Comparison of ENCODE assay signal across 8 mouse cellular contexts in the genomic region with DNA sequence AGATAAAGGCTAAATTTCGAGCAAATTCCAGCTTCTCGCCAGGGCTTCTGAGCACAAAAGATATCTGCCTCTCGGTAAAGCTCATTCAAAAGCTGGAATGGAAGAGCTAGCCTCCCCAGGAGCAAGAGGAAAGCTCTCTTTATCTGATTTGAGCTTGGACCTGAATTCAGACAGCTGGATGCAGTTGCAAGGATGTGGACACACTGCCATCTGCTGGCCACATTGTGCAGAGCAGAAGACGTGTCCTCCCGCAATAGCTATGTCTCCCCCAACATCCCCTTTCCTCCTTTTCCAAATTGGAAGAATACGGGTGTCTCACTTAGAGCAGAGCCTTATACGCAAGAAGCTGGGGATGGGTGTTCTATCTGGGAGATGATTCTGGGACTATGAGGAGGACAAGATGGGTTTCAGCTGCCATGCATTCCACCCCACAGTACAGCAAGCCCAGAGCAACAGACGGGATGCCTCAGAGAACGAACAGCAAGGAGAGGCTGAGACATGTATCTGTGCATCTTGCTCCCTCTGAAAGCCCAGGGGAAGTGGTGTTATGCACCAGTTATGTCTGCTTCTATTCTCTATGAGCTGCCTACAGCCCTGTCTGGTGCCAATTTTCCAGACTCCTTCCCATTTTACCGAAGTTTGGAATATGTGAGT. TPM values are rescaled to one million over a fixed set of nuclear protein-coding genes. Genes with fewer than 3 reads are reported as not detected.
A peak's percentile ranks its signal among the peaks of the same experiment; 100 is the strongest.
DNase-seq lines count a peak whose midpoint lies in the region; ATAC-seq and TF ChIP-seq lines count a peak whose summit lies in the region.

No protein-coding gene starts in this region.

- H3K4me2 ChIP-seq in intestine, postnatal 0 days (replicated peaks; ENCODE audit: low read depth) = no peak overlapping the region
- H3K4me2 ChIP-seq in myocyte (ENCODE audit: low read depth) = peak overlapping the region; percentile 27

- TF ChIP-seq POLR2A in myocyte (IDR thresholded peaks at IDR 0.05; ENCODE audit: insufficient read length, low read depth) = no peak

- peak; percentile 53 for DNase-seq in gastrocnemius, adult 18-20 months (ENCODE audit: low spot score)
- DNase-seq in gastrocnemius, postnatal 25 days = no peak
- DNase-seq in cerebellum, adult 18-20 months = peak; percentile 75 to 81
- peak; percentile 41 to 92 for DNase-seq in frontal cortex, adult 2 months (ENCODE audit: extremely low spot score in 1 of 2, low spot score in 1 of 2)
- peak; percentile 85 to 86 for DNase-seq in left cerebral cortex, postnatal 14 days (ENCODE audit: low spot score in 2 of 2)
- DNase-seq in spleen, postnatal 4 days (ENCODE audit: low spot score in 2 of 2) = peak; percentile 39 to 84

- intact Hi-C loops in left cerebral cortex, postnatal 14 days (cut with DNase I) = loop anchor here (5.0 to 10.0 kb wide), 2 partner anchors 71 to 418 kb away; no protein-coding TSS in a partner anchor

- 25% methylated on average over 10 of the region's 10 CpGs for WGBS in intestine, postnatal 0 days

- H3K9me3 ChIP-seq in intestine, postnatal 0 days (ENCODE audit: control insufficient read depth) = no peaks in the 10 kb centered on the region

- peak; percentile 93 for TF ChIP-seq CTCF in intestine, postnatal 0 days (IDR thresholded peaks at IDR 0.05; ENCODE audit: low read depth)

- H3K79me2 ChIP-seq in myocyte (ENCODE audit: control insufficient read depth, insufficient read depth) = no peaks in the 10 kb centered on the region

- no peaks in the 10 kb centered on the region for H3K27me3 ChIP-seq in intestine, postnatal 0 days (replicated peaks; ENCODE audit: control insufficient read depth, insufficient read depth, low read length)
- peaks cover 14% of the 10 kb centered on the region for H3K27me3 ChIP-seq in myocyte (ENCODE audit: control insufficient read depth, insufficient read depth, insufficient read length)

- H3ac ChIP-seq in myocyte (ENCODE audit: control insufficient read depth, insufficient read length) = no peak overlapping the region

- no peak overlapping the region for H3K27ac ChIP-seq in intestine, postnatal 0 days (ENCODE audit: low read depth, low read length)

- H3K36me3 ChIP-seq in intestine, postnatal 0 days (ENCODE audit: control insufficient read depth, insufficient read depth) = no peaks in the 10 kb centered on the region
- H3K36me3 ChIP-seq in myocyte (ENCODE audit: control insufficient read depth, insufficient read depth) = no peaks in the 10 kb centered on the region

- 0 out of 2 replicates have a peak, but pooled peaks have one; percentile 47 for ATAC-seq in intestine, postnatal 0 days

- no peak overlapping the region for H3K4me3 ChIP-seq in intestine, postnatal 0 days (ENCODE audit: low read depth, low read length)
- H3K4me3 ChIP-seq in myocyte = no peak overlapping the region

- no peak overlapping the region for H3K9ac ChIP-seq in intestine, postnatal 0 days (ENCODE audit: low read depth, low read length)

- no peaks in the 10 kb centered on the region for H3K4me1 ChIP-seq in intestine, postnatal 0 days (replicated peaks; ENCODE audit: control insufficient read depth, insufficient read depth, low read length)

TF ChIP-seq in myocyte, 11 proteins besides CTCF, POLR2A, EP300 and RAD21:
- no peak for TF ChIP-seq MAX (IDR thresholded peaks at IDR 0.05; ENCODE audit: low read depth)
- TF ChIP-seq CEBPB (IDR thresholded peaks at IDR 0.05; ENCODE audit: insufficient read depth, poor library complexity, severe bottlenecking) = no peak
- no peak for TF ChIP-seq MYOD1 (IDR thresholded peaks at IDR 0.05; ENCODE audit: control insufficient read depth in 1 of 3, insufficient read length in 2 of 3, low read depth in 2 of 3)
- TF ChIP-seq MYOG (IDR thresholded peaks at IDR 0.05; ENCODE audit: control insufficient read depth in 1 of 3, insufficient read depth in 1 of 3, insufficient read length in 2 of 3, low read depth in 2 of 3) = peak in 1 of 3 experiments; percentile 11
- TF ChIP-seq POLR2AphosphoS2 (IDR thresholded peaks at IDR 0.05; ENCODE audit: insufficient read length, low read depth) = no peak
TF ChIP-seq in myocyte: peak in this region for 1.

RNA-seq across cellular contexts. Expression of gene Col6a4, which starts 16.3 kb away (rescaled TPM):
- under 1 TPM in 1 of 2 experiments, not detected in 1; 0.14 TPM for total RNA-seq in gastrocnemius, adult 18-20 months (2021)
- not detected for total RNA-seq in gastrocnemius, postnatal 25 days (2021)
- polyA plus RNA-seq in frontal cortex, adult 2 months (2012; rRNA removed) = 3.3 and 5.7 TPM in 2 replicates
- 39.8 and 46.6 TPM in 2 replicates for polyA plus RNA-seq in intestine, postnatal 0 days (2015; fragmentation: Nextera tagmentation; extraction: Ambion mirVana)
- 1 to 10 TPM; 2.5 to 3.3 TPM for total RNA-seq in left cerebral cortex, postnatal 14 days (2021)
- 0.01 TPM for polyA plus RNA-seq in myocyte (2012; fragmentation: generic; extraction: Trizol)

RNA-seq across cellular contexts. Expression of gene Glyctk, which starts 45.0 kb away (rescaled TPM):
- total RNA-seq in gastrocnemius, adult 18-20 months (2021) = 1 to 10 TPM in 1 of 2 experiments, under 1 TPM in 1; 0.93 to 2.4 TPM
- total RNA-seq in gastrocnemius, postnatal 25 days (2021) = under 1 TPM; 0.38 to 0.56 TPM
- 3.2 and 3.3 TPM in 2 replicates for polyA plus RNA-seq in frontal cortex, adult 2 months (2012; rRNA removed)
- 17.4 and 20.6 TPM in 2 replicates for polyA plus RNA-seq in intestine, postnatal 0 days (2015; fragmentation: Nextera tagmentation; extraction: Ambion mirVana)
- total RNA-seq in left cerebral cortex, postnatal 14 days (2021) = 1 to 10 TPM; 4.8 to 5.6 TPM
- polyA plus RNA-seq in myocyte (2012; fragmentation: generic; extraction: Trizol) = 1.1 TPM

RNA-seq across cellular contexts. Expression of gene Wdr82, which starts 57.8 kb away (rescaled TPM):
- 10 to 100 TPM; 18.9 to 23.9 TPM for total RNA-seq in gastrocnemius, adult 18-20 months (2021)
- 10 to 100 TPM; 22.4 to 24.3 TPM for total RNA-seq in gastrocnemius, postnatal 25 days (2021)
- 99.9 and 107 TPM in 2 replicates for polyA plus RNA-seq in frontal cortex, adult 2 months (2012; rRNA removed)
- 10.6 and 11.3 TPM in 2 replicates for polyA plus RNA-seq in intestine, postnatal 0 days (2015; fragmentation: Nextera tagmentation; extraction: Ambion mirVana)
- 100 to 1,000 TPM; 146 to 149 TPM for total RNA-seq in left cerebral cortex, postnatal 14 days (2021)
- 29.5 TPM for polyA plus RNA-seq in myocyte (2012; fragmentation: generic; extraction: Trizol)

Comparison
In these comparisons a context has a peak if more than half of its experiments do, and no peak if none do; other contexts are left out.
1. RNA of gene Wdr82, which starts 57.8 kb away (total RNA-seq): 146 to 149 TPM in left cerebral cortex, postnatal 14 days; 22.4 to 24.3 TPM in gastrocnemius, postnatal 25 days and 18.9 to 23.9 TPM in gastrocnemius, adult 18-20 months; every median in the first group is over 4 times any median in the second.